Mouse (Mus musculus) midbrain, embryonic 11.5 days (tissue): ENCODE results near the gene Rgs10. TPM values are rescaled to one million over a fixed set of nuclear protein-coding genes. Genes with fewer than 3 reads are reported as not detected.

Experiments used
- ATAC-seq: fragments of 200-750 bp; cut with Nextera tagmentation; 2 replicates; pipeline ENCODE4 v1.8.0; 2017; ENCODE audit warnings: moderate TSS enrichment, moderate library complexity; ENCODE audit not compliant: low FRiP score
- DNase-seq: peaks from one replicate; pipeline ENCODE4 v3.0.0; 2015; ENCODE audit warnings: low spot score; ENCODE audit errors: missing footprints
- H3K27ac ChIP-seq: fragments of 300-500 bp; sonication (generic); 2 replicates; pipeline ENCODE4 v1.5.1; 2014; ENCODE audit warnings: low read depth, low read length
- H3K27me3 ChIP-seq: fragments of 300-500 bp; sonication (generic); 2 replicates; pipeline ENCODE4 v1.6.1; 2014; ENCODE audit warnings: mild to moderate bottlenecking, low read length, moderate library complexity, mixed read lengths; ENCODE audit not compliant: control insufficient read depth, insufficient read depth
- H3K36me3 ChIP-seq: fragments of 300-500 bp; sonication (generic); 2 replicates; pipeline ENCODE4 v1.6.1; 2014; ENCODE audit warnings: mild to moderate bottlenecking, low read length, moderate library complexity, mixed read lengths; ENCODE audit not compliant: control insufficient read depth, insufficient read depth
- H3K4me1 ChIP-seq: fragments of 300-500 bp; sonication (generic); 2 replicates; pipeline ENCODE4 v1.6.1; 2014; ENCODE audit warnings: low read length; ENCODE audit not compliant: control insufficient read depth, insufficient read depth
- H3K4me2 ChIP-seq: fragments of 300-500 bp; sonication (generic); 2 replicates; pipeline ENCODE4 v1.6.1; 2014; ENCODE audit warnings: mild to moderate bottlenecking, moderate library complexity
- H3K4me3 ChIP-seq: fragments of 300-500 bp; sonication (generic); 2 replicates; pipeline ENCODE4 v1.5.1; 2014; ENCODE audit warnings: low read depth, low read length
- H3K9ac ChIP-seq: fragments of 300-500 bp; sonication (generic); 2 replicates; pipeline ENCODE4 v1.6.1; 2014; ENCODE audit warnings: low read length
- H3K9me3 ChIP-seq: fragments of 300-500 bp; sonication (generic); 2 replicates; pipeline ENCODE4 v1.6.1; 2016; ENCODE audit warnings: low read length; ENCODE audit not compliant: control insufficient read depth
- WGBS: fragments of 180-500 bp; shearing (Covaris S2); extraction: QIAGEN DNeasy Blood & Tissue Kit; methylation state at CpG from one replicate; pipeline ENCODE4 v1.1.7; 2014; 5-methylcytosine and 5-hydroxymethylcytosine counted together
- polyA plus RNA-seq: library from polyadenylated mRNA; unstranded; fragments of >200 nt; fragmentation: Nextera tagmentation; extraction: Ambion mirVana; gene quantifications from 2 replicates; pipeline ENCODE4 v1.2.1, GENCODE M21; 2014

Gene Rgs10
- polyA plus RNA-seq, 1 experiment from 2014 or later, result 10.0 TPM

DNA sequence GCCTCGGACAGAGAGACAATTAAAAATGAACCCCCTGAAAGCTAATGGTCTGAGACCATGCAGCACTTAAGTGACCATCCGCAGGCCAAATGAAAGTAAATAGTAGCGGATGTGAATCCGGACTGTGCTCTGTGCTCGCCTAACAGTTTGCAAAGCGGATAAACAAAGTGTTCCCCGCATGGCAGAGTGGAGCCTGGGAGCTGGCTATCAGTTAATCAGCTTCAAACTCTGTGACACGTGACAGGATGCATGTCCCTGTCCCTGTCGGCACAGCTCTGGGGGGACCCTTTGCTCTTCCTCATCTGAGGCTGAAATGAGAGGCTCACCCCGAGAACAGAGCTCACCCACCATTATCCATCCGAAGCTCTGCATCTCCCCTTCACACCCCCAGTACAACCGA is 49.2 kb downstream of the Rgs10 start:
- H3K9me3 ChIP-seq, result no peaks in the 10 kb centered on the region; the same call in 1 of the 2 replicates
- H3K4me1 ChIP-seq, result no peaks in the 10 kb centered on the region
- H3K27me3 ChIP-seq, result no peaks in the 10 kb centered on the region
- H3K4me3 ChIP-seq, result no peak overlapping the region
- no peak overlapping the region for H3K9ac ChIP-seq
- ATAC-seq, result no peak
- H3K36me3 ChIP-seq, result no peaks in the 10 kb centered on the region
- H3K4me2 ChIP-seq, result no peak overlapping the region
- DNase-seq, result no peak
- WGBS, result 86% methylated on average over 12 of the region's 12 CpGs
- no peak overlapping the region for H3K27ac ChIP-seq

GRCm38 (mm10) chr7:128368828-128369227 is 49.7 kb downstream of the Rgs10 start:
- no peaks in the 10 kb centered on the region for H3K36me3 ChIP-seq
- 88% methylated on average over 6 of the region's 6 CpGs for WGBS
- no peak overlapping the region for H3K4me2 ChIP-seq
- DNase-seq, result no peak
- no peak for ATAC-seq
- H3K4me1 ChIP-seq, result no peaks in the 10 kb centered on the region
- no peaks in the 10 kb centered on the region; the same call in 1 of the 2 replicates for H3K9me3 ChIP-seq
- no peak overlapping the region for H3K9ac ChIP-seq
- H3K4me3 ChIP-seq, result no peak overlapping the region
- no peaks in the 10 kb centered on the region for H3K27me3 ChIP-seq
- no peak overlapping the region for H3K27ac ChIP-seq

- no peaks in the 10 kb centered on the region for H3K9me3 ChIP-seq
- no peak overlapping the region for H3K27ac ChIP-seq
- no peak overlapping the region for H3K4me3 ChIP-seq
- 85% methylated on average over 11 of the region's 11 CpGs for whole genome bisulfite sequencing
- no peaks in the 10 kb centered on the region for H3K27me3 ChIP-seq
- no peak overlapping the region for H3K9ac ChIP-seq
- ATAC-seq (no peak), DNase-seq (peak; percentile 39)
- H3K36me3 ChIP-seq, result no peaks in the 10 kb centered on the region
- no peak overlapping the region for H3K4me2 ChIP-seq
- H3K4me1 ChIP-seq, result no peaks in the 10 kb centered on the region
Observed at GRCm38 (mm10) chr7:128366654-128367053, 51.9 kb downstream of the Rgs10 start.

- Histone ChIP-seq H3K9ac (no peak overlapping the region), H3K27me3 (no peaks in the 10 kb centered on the region), H3K4me1 (no peaks in the 10 kb centered on the region), H3K36me3 (no peaks in the 10 kb centered on the region), H3K27ac (no peak overlapping the region), H3K9me3 (no peaks in the 10 kb centered on the region), H3K4me2 (no peak overlapping the region), H3K4me3 (no peak overlapping the region)
- ATAC-seq (no peak), DNase-seq (no peak)
- 82% methylated on average over 4 of the region's 4 CpGs for WGBS
Observed at GRCm38 (mm10) chr7:128365096-128365715, 53.4 kb downstream of the Rgs10 start.

GRCm38 (mm10) chr7:128364526-128364925 is 54.0 kb downstream of the Rgs10 start:
- Histone ChIP-seq H3K4me2 (no peak overlapping the region), H3K27me3 (no peaks in the 10 kb centered on the region), H3K36me3 (no peaks in the 10 kb centered on the region), H3K9me3 (no peaks in the 10 kb centered on the region), H3K4me1 (no peaks in the 10 kb centered on the region), H3K27ac (no peak overlapping the region), H3K4me3 (no peak overlapping the region), H3K9ac (no peak overlapping the region)
- 93% methylated on average over 11 of the region's 11 CpGs for WGBS
- ATAC-seq, result no peak
- DNase-seq, result no peak

- ATAC-seq (no peak), DNase-seq (no peak)
- 74% methylated on average over 10 of the region's 10 CpGs for WGBS
- H3K9me3 ChIP-seq, result no peaks in the 10 kb centered on the region
- H3K4me1 ChIP-seq, result no peaks in the 10 kb centered on the region
- H3K4me3 ChIP-seq, result no peak overlapping the region
- no peaks in the 10 kb centered on the region for H3K36me3 ChIP-seq
- no peak overlapping the region for H3K4me2 ChIP-seq
- no peaks in the 10 kb centered on the region for H3K27me3 ChIP-seq
- no peak overlapping the region for H3K9ac ChIP-seq
- no peak overlapping the region for H3K27ac ChIP-seq
Observed at GRCm38 (mm10) chr7:128363806-128364205, 54.8 kb downstream of the Rgs10 start.

DNA sequence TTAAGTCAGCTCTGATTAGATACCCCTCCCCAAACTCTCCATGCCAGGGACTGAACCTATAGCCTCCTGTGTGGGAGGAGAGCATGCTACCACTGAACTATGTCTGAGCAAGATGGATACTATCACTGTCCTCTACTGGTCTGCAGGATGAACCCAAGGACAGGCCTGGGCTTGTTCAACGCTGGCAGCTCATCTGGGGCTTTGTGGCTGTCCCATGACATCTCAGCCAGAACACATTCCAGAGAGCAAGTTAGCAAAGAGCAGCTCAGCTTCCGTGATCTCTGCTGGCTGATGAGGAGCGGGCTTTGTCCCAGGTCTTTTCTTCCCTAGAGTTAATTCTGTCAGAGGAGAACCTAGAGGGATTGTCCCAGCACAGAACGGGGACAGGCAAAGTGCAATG is 55.6 kb downstream of the Rgs10 start:
- H3K9me3 ChIP-seq, result no peaks in the 10 kb centered on the region
- no peaks in the 10 kb centered on the region for H3K27me3 ChIP-seq
- no peaks in the 10 kb centered on the region for H3K36me3 ChIP-seq
- H3K4me1 ChIP-seq, result no peaks in the 10 kb centered on the region
- DNase-seq, result no peak
- H3K4me2 ChIP-seq, result no peak overlapping the region
- ATAC-seq, result no peak
- H3K9ac ChIP-seq, result no peak overlapping the region
- H3K4me3 ChIP-seq, result no peak overlapping the region
- H3K27ac ChIP-seq, result no peak overlapping the region
- 59% methylated on average over 4 of the region's 4 CpGs for WGBS

GRCm38 (mm10) chr7:128359741-128360140 is 58.8 kb downstream of the Rgs10 start:
- 84% methylated on average over 9 of the region's 9 CpGs for WGBS
- Histone ChIP-seq H3K4me1 (no peaks in the 10 kb centered on the region), H3K27ac (no peak overlapping the region), H3K9me3 (no peaks in the 10 kb centered on the region), H3K4me2 (no peak overlapping the region), H3K4me3 (no peak overlapping the region), H3K9ac (no peak overlapping the region), H3K27me3 (no peaks in the 10 kb centered on the region), H3K36me3 (no peaks in the 10 kb centered on the region)
- DNase-seq (no peak), ATAC-seq (no peak)

DNA sequence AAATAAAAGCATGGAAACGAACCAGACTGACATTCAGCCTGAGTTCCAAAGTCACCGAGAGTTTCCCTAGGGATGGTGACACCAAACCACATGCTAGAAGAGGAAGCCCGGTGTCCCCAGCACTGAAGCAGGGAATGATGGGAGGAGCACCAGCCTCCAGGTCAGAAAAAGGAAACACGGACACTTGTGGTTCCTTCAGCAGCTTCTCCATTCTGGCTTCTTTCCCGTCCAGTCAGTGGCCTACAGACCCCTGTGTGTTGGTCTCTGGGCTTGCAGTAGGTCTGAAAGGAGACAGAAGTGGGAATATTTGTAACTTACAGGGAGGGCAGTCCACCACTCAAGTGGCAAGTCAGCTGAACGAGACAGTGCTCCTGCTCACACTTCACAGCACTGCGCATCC is 59.4 kb downstream of the Rgs10 start:
- Histone ChIP-seq H3K27ac (no peak overlapping the region), H3K4me1 (no peaks in the 10 kb centered on the region), H3K4me2 (no peak overlapping the region), H3K9me3 (no peaks in the 10 kb centered on the region), H3K36me3 (no peaks in the 10 kb centered on the region), H3K4me3 (no peak overlapping the region), H3K9ac (no peak overlapping the region), H3K27me3 (no peaks in the 10 kb centered on the region)
- ATAC-seq (no peak), DNase-seq (no peak)
- WGBS, result 77% methylated on average over 7 of the region's 7 CpGs
